Mouse (Mus musculus): Measurements from ENCODE around the gene Vax1.

DNA sequence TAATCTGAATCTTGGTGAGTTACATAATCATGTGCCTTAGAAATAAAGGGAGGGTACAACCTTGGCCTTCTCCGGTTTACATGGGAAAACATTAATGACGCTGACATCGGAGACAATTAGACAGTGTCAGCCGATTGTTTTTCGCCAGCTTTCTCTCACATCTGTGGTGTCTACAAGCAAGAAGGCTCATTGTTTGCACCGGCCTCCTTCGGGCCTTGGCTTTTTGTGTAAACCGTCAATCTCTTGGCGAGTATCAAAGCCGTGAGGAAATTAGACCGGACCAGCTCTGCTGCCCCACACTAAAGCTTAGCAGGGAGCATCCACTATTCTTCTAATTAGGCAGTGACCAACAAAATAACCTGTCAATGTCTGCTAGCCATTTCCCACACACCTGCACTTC, 36.7 kb downstream of the Vax1 start:
- no peak for TF ChIP-seq POLR2A (IDR thresholded peaks at IDR 0.05; ENCODE audit: low read depth, low read length)
- TF ChIP-seq CTCF (IDR thresholded peaks at IDR 0.05; ENCODE audit: extremely low read depth, insufficient read length, insufficient replicate concordance, low read depth, low read length): no peak
